ENCODE assay signal across 8 mouse cellular contexts in the genomic region with DNA sequence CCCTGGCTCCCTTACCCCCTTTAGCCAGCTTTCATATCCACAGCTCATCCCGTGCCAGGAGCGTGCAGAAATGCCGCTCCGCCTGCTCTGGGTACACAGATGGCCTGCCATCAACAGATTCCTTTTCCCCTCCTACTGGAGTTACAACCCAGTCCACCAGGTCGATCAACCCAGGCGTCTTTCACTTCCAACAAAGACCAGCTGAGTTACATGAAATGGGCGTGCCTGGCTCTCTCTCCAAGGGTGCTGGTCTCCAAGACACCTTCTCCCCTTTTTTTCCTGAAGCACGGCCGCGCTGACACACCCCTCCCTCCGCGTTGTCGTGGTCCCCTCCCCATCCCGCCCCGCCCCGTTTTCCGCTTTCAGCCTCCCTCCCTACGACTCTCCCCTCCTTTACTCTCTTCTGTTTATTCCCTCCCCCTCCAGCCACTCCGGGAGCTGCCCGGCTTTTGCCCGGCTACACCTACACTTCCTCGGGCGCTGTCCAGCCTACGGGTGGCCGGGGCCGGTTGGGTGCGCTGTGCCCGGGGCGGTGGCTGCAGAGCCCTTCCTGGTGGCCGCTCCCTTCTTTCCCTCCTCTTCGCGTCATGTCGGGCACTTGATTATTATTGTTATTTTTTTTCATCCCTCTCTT. TPM values are rescaled to one million over a fixed set of nuclear protein-coding genes. Genes with fewer than 3 reads are reported as not detected.
DNase-seq lines count a peak whose midpoint lies in the region; ATAC-seq and TF ChIP-seq lines count a peak whose summit lies in the region.

No protein-coding gene starts in this region.

- H3K4me1 ChIP-seq in megakaryocyte, embryonic 14.5 days: peaks cover 12% of the 10 kb centered on the region
- peaks cover 12% of the 10 kb centered on the region for H3K4me1 ChIP-seq in heart, embryonic 12.5 days (replicated peaks)
- no peaks in the 10 kb centered on the region for H3K4me1 ChIP-seq in kidney, postnatal 0 days (replicated peaks; ENCODE audit: insufficient read depth, low read length)
- no peaks in the 10 kb centered on the region; the same call in 1 of the 2 replicates for H3K4me1 ChIP-seq in small intestine, adult 2 months (ENCODE audit: control insufficient read depth, insufficient read depth, insufficient read length, low read length)

- under 1% methylated on average over 33 of the region's 33 CpGs for WGBS in heart, embryonic 12.5 days
- under 1% methylated on average over 33 of the region's 33 CpGs for WGBS in kidney, postnatal 0 days
- 6% methylated on average over 33 of the region's 33 CpGs for WGBS in small intestine, adult 2 months

- ATAC-seq in megakaryocyte, adult 5-6 weeks (ENCODE audit: poor library complexity, severe bottlenecking): no peak
- peak; percentile 79 for ATAC-seq in heart, embryonic 12.5 days (ENCODE audit: insufficient number of reproducible peaks, low FRiP score)
- peak; percentile 82 for ATAC-seq in kidney, postnatal 0 days (replicated peaks; ENCODE audit: low FRiP score, low read depth)

- H3K27me3 ChIP-seq in megakaryocyte, embryonic 14.5 days (replicated peaks): peaks cover 29% of the 10 kb centered on the region
- peaks cover 35% of the 10 kb centered on the region for H3K27me3 ChIP-seq in heart, embryonic 12.5 days (replicated peaks)
- 0 out of 2 replicates have a peak, but pooled peaks cover 4% of the 10 kb centered on the region for H3K27me3 ChIP-seq in kidney, postnatal 0 days (ENCODE audit: insufficient read depth, low read length)
- H3K27me3 ChIP-seq in small intestine, adult 2 months (ENCODE audit: control insufficient read depth, insufficient read depth, low read length): 0 out of 2 replicates have a peak, but pooled peaks cover 3% of the 10 kb centered on the region

- no peak overlapping the region for H3K9ac ChIP-seq in heart, embryonic 12.5 days
- no peak overlapping the region for H3K9ac ChIP-seq in kidney, postnatal 0 days (ENCODE audit: low read depth, low read length)

- no peak for TF ChIP-seq CTCF in kidney, postnatal 0 days (IDR thresholded peaks at IDR 0.05; ENCODE audit: low read depth)
- TF ChIP-seq CTCF in small intestine, adult 2 months (IDR thresholded peaks at IDR 0.05; ENCODE audit: extremely low read depth, insufficient read length, insufficient replicate concordance, low read depth, low read length): no peak

- DNase-seq in cerebellum, postnatal 14 days: peak; percentile 58 to 69
- peak; percentile 61 for DNase-seq in kidney, postnatal 0 days (ENCODE audit: low spot score)
- peak; percentile 3 for DNase-seq in lung, postnatal 14 days
- no peak for DNase-seq in B cell, adult 2 months

- H3K27ac ChIP-seq in heart, embryonic 12.5 days (ENCODE audit: poor library complexity, severe bottlenecking): no peak overlapping the region
- no peak overlapping the region for H3K27ac ChIP-seq in kidney, postnatal 0 days
- H3K27ac ChIP-seq in small intestine, adult 2 months (ENCODE audit: insufficient read depth, low read depth, low read length): no peak overlapping the region

- H3K4me3 ChIP-seq in megakaryocyte, embryonic 14.5 days (replicated peaks): peak overlapping the region; percentile 78
- peak overlapping the region; percentile 38 for H3K4me3 ChIP-seq in heart, embryonic 12.5 days
- peak overlapping the region; percentile 18 for H3K4me3 ChIP-seq in kidney, postnatal 0 days (replicated peaks; ENCODE audit: low read depth, low read length)
- H3K4me3 ChIP-seq in small intestine, adult 2 months (ENCODE audit: low read depth, low read length): peak overlapping the region; percentile 8; the same call in 1 of the 2 replicates

- no peaks in the 10 kb centered on the region for H3K36me3 ChIP-seq in megakaryocyte, embryonic 14.5 days (replicated peaks; ENCODE audit: low read length)
- no peaks in the 10 kb centered on the region for H3K36me3 ChIP-seq in heart, embryonic 12.5 days
- no peaks in the 10 kb centered on the region for H3K36me3 ChIP-seq in kidney, postnatal 0 days (ENCODE audit: insufficient read depth, low read length)
- H3K36me3 ChIP-seq in small intestine, adult 2 months (ENCODE audit: control insufficient read depth, insufficient read depth, low read length): no peaks in the 10 kb centered on the region

- H3K4me2 ChIP-seq in heart, embryonic 12.5 days: peak overlapping the region; percentile 76
- H3K4me2 ChIP-seq in kidney, postnatal 0 days (ENCODE audit: low read length): peak overlapping the region; percentile 49

- H3K9me3 ChIP-seq in megakaryocyte, embryonic 14.5 days: no peaks in the 10 kb centered on the region
- H3K9me3 ChIP-seq in heart, embryonic 12.5 days (replicated peaks): no peaks in the 10 kb centered on the region
- H3K9me3 ChIP-seq in kidney, postnatal 0 days (replicated peaks; ENCODE audit: low read length): no peaks in the 10 kb centered on the region

- TF ChIP-seq POLR2A in small intestine, adult 2 months (IDR thresholded peaks at IDR 0.05; ENCODE audit: low read depth, low read length): no peak

RNA-seq across cellular contexts. Expression of a gene that starts 53.6 kb away (rescaled TPM):
- 0.02 TPM in 1 of 2 replicates, not detected in the other for polyA plus RNA-seq in megakaryocyte, embryonic 14.5 days (2012; ENCODE audit: insufficient read depth, low replicate concordance)
- total RNA-seq in megakaryocyte, adult 5-6 weeks (2015): 0.16 and 0.76 TPM in 2 replicates
- total RNA-seq in megakaryocyte, adult 5-6 weeks (2017): 0.66 and 1.6 TPM in 2 replicates
- polyA plus RNA-seq in heart, embryonic 12.5 days (2016; fragmentation: Nextera tagmentation; extraction: Ambion mirVana): 0.26 and 0.45 TPM in 2 replicates
- 2.8 and 3.3 TPM in 2 replicates for polyA plus RNA-seq in kidney, postnatal 0 days (2015; fragmentation: Nextera tagmentation; extraction: Ambion mirVana)
- polyA plus RNA-seq in small intestine, adult 2 months (2012; rRNA removed): 0.44 and 0.58 TPM in 2 replicates

Comparison
In these comparisons a context has a peak if more than half of its experiments do, and no peak if none do; other contexts are left out.
1. H3K4me3 ChIP-seq: peak in every context shown above with its lines; median percentile 78 in megakaryocyte, embryonic 14.5 days; 38 in heart, embryonic 12.5 days; 18 in kidney, postnatal 0 days; 8 in small intestine, adult 2 months.
2. DNase-seq: peak in cerebellum, postnatal 14 days (2 of 2), kidney, postnatal 0 days (single experiment) and lung, postnatal 14 days (single experiment); none in B cell, adult 2 months (0 of 2).